Mouse (Mus musculus) B cell, adult 62 days (primary cell): ENCODE results near the gene Gramd2. TPM values are rescaled to one million over a fixed set of nuclear protein-coding genes. Genes with fewer than 3 reads are reported as not detected.

Source experiments
- total RNA-seq: library from RNA; stranded (reverse); gene quantifications from 4 replicates; pipeline ENCODE4 v1.2.4, GENCODE M21; 2023

The Gramd2 gene
- total RNA-seq, result 0.16 to 0.39 TPM in 2 of 4 replicates, not detected in the others

GRCm38 (mm10) chr9:59679678-59680533 is at the start of gene Gramd2:
Gramd2 (plus strand) TSS chr9:59680144.

GRCm38 (mm10) chr9:59655958-59656634 is 23.8 kb upstream of the Gramd2 start, which contains the start of gene Pkm:
Pkm (plus strand) TSS chr9:59656368.

DNA sequence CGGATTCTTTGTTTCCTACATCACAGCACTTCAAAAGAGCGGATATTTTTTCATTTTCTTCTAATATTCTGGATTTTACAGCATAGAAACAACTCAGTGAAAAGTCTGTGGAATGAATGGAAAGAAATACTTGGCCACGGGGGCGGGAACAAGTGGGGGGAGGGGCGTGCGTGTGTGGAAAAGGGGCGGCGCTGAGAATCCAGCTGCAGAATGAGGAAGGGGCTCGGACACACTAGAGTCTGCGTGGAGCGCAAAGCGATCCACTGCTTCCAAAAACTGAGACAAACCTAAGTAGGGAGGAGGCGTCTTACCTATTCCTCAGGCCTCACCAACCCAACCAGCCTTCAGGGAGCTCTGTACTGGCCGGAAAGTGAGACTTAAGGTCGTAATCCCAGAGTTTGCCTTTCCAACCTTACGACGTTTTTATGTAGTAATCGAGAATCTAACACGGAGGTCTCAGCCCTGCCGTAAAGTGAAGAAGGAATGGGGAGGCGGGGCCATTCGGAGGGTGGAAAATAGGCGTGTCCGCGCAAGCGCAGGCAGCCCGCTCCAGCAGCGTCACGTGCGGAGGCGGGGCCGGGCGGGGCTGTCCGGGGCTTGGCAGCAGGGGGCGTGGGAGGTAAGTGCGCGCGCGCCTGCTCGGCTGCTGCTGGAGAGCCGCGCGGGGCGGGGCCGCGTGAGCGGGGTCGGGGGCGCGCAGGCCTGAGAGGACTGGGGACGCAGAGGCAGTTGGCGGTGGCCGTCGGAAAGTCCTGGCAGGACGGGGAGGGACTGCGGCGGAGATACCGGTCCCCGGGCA is 70.5 kb downstream of the Gramd2 start, which contains the start of the genes Senp8 and Myo9a:
TSS of gene Senp8 (minus strand) at position 444 of the 799 bp plus-strand sequence.
TSS of gene Myo9a (plus strand) at position 630 of the 799 bp plus-strand sequence.

Other genes with a start within 250 kb of the Gramd2 start
- gene Arih1, start 193.5 kb upstream of the Gramd2 start, total RNA-seq, result 149 to 170 TPM (median 156 TPM) in 4 replicates
- 56.7 to 62.4 TPM (median 59.7 TPM) in 4 replicates for gene Hexa, start 140.6 kb upstream of the Gramd2 start, total RNA-seq
- gene Tmem202, start 140.3 kb upstream of the Gramd2 start, total RNA-seq, result 0.50 to 1.3 TPM (median 0.63 TPM) in 4 replicates
- not detected in 4 replicates for gene Celf6, start 102.2 kb upstream of the Gramd2 start, total RNA-seq
- gene Parp6, start 62.9 kb upstream of the Gramd2 start, total RNA-seq, result 62.7 to 73.8 TPM (median 65.6 TPM) in 4 replicates
- 253 to 276 TPM (median 267 TPM) in 4 replicates for gene Pkm, start 23.8 kb upstream of the Gramd2 start, total RNA-seq
- 1.1 to 4.5 TPM (median 2.4 TPM) in 4 replicates for gene Senp8, start 70.6 kb downstream of the Gramd2 start, total RNA-seq
- 13.7 to 17.2 TPM (median 16.3 TPM) in 4 replicates for gene Myo9a, start 70.8 kb downstream of the Gramd2 start, total RNA-seq